In genomic region chr2:7089069-7089834, GRCm38 (mm10) we compare ENCODE assay signal across 8 mouse cellular contexts.
A peak's percentile ranks its signal among the peaks of the same experiment; 100 is the strongest.
DNase-seq lines count a peak whose midpoint lies in the region; TF ChIP-seq lines count a peak whose summit lies in the region.

No protein-coding gene starts in this region.

- 24% methylated on average over 7 of the region's 7 CpGs for WGBS in olfactory bulb, adult 2 months

- TF ChIP-seq POLR2A in embryonic fibroblast, embryonic 13.5 days (IDR thresholded peaks at IDR 0.05; ENCODE audit: low read depth, low read length) = no peak
- no peak for TF ChIP-seq POLR2A in olfactory bulb, adult 2 months (IDR thresholded peaks at IDR 0.05; ENCODE audit: insufficient read depth, low read depth, low read length)

- peaks cover 11% of the 10 kb centered on the region for H3K4me1 ChIP-seq in embryonic fibroblast, embryonic 13.5 days (ENCODE audit: control insufficient read depth, insufficient read depth, low read length)
- H3K4me1 ChIP-seq in olfactory bulb, adult 2 months (ENCODE audit: control insufficient read depth, insufficient read depth, low read length) = peaks cover 4% of the 10 kb centered on the region

- peak; percentile 35 for DNase-seq in cerebellum, adult 9-10 months
- DNase-seq in cerebellum, adult 11-12 months = no peak
- DNase-seq in Muller cell, postnatal 12 days (ENCODE audit: inconsistent ontology term) = peak; percentile 99
- DNase-seq in heart, postnatal 10 days = peak; percentile 87 to 88
- DNase-seq in lung, adult 18-20 months = peak; percentile 84 to 86
- no peak for DNase-seq in spleen, adult 18-20 months

- no peak overlapping the region for H3K4me3 ChIP-seq in embryonic fibroblast, embryonic 13.5 days (ENCODE audit: insufficient read depth, low read length)
- no peak overlapping the region for H3K4me3 ChIP-seq in olfactory bulb, adult 2 months (ENCODE audit: insufficient read depth, low read depth, low read length)

- no peak for TF ChIP-seq CTCF in embryonic fibroblast, embryonic 13.5 days (IDR thresholded peaks at IDR 0.05; ENCODE audit: borderline replicate concordance, insufficient read depth, low read length)
- TF ChIP-seq CTCF in olfactory bulb, adult 2 months (IDR thresholded peaks at IDR 0.05; ENCODE audit: insufficient read depth, low read depth, low read length) = no peak

- H3K27ac ChIP-seq in embryonic fibroblast, embryonic 13.5 days (ENCODE audit: insufficient read depth, low read length) = peak overlapping the region; percentile 90
- H3K27ac ChIP-seq in olfactory bulb, adult 2 months (ENCODE audit: insufficient read depth, low read depth, low read length) = peak overlapping the region; percentile 31; the same call in 1 of the 2 replicates

- intact Hi-C loops in heart, postnatal 10 days (cut with DNase I) = loop anchor here (10.0 kb wide), 1 partner anchor 536 kb away; no protein-coding TSS in a partner anchor

Comparison
In these comparisons a context has a peak if more than half of its experiments do, and no peak if none do; other contexts are left out.
1. DNase-seq: peak in cerebellum, adult 9-10 months (single experiment), Muller cell, postnatal 12 days (single experiment), heart, postnatal 10 days (2 of 2) and lung, adult 18-20 months (2 of 2); none in cerebellum, adult 11-12 months (single experiment) and spleen, adult 18-20 months (0 of 2).